Mouse (Mus musculus) heart, embryonic 16.5 days (tissue): Measurements from ENCODE around the gene Gstm3. TPM values are rescaled to one million over a fixed set of nuclear protein-coding genes. Genes with fewer than 3 reads are reported as not detected.

Experiments used
- ATAC-seq: fragments of 200-750 bp; cut with Nextera tagmentation; replicated peaks from 2 replicates; pipeline ENCODE4 v1.8.0; 2017; ENCODE audit warnings: moderate number of reproducible peaks; ENCODE audit not compliant: insufficient read depth, low FRiP score; ENCODE audit errors: extremely low read depth
- H3K27ac ChIP-seq: fragments of 300-500 bp; sonication (generic); 2 replicates; pipeline ENCODE4 v1.5.1; 2014; ENCODE audit warnings: mild to moderate bottlenecking, low read length, control low read depth, moderate library complexity
- H3K27me3 ChIP-seq: fragments of 300-500 bp; sonication (generic); 2 replicates; pipeline ENCODE4 v1.6.1; 2014; ENCODE audit warnings: low read length, mixed read lengths; ENCODE audit not compliant: control insufficient read depth, insufficient read depth
- H3K36me3 ChIP-seq: fragments of 300-500 bp; sonication (generic); 2 replicates; pipeline ENCODE4 v1.6.1; 2014; ENCODE audit not compliant: control insufficient read depth, insufficient read depth
- H3K4me1 ChIP-seq: fragments of 300-500 bp; sonication (generic); 2 replicates; pipeline ENCODE4 v1.6.1; 2014; ENCODE audit warnings: low read length, mixed read lengths; ENCODE audit not compliant: control insufficient read depth, insufficient read depth
- H3K4me2 ChIP-seq: fragments of 300-500 bp; sonication (generic); 2 replicates; pipeline ENCODE4 v1.6.1; 2014; ENCODE audit warnings: low read depth, mild to moderate bottlenecking, control low read depth, low read length
- H3K4me3 ChIP-seq: fragments of 300-500 bp; sonication (generic); 2 replicates; pipeline ENCODE4 v1.5.1; 2014; ENCODE audit warnings: mild to moderate bottlenecking, control low read depth, low read length
- H3K9ac ChIP-seq: fragments of 300-500 bp; sonication (generic); 2 replicates; pipeline ENCODE4 v1.6.1; 2014; ENCODE audit warnings: low read length, control low read depth
- H3K9me3 ChIP-seq: fragments of 300-500 bp; sonication (generic); replicated peaks from 2 replicates; pipeline ENCODE4 v1.6.1; 2016; ENCODE audit warnings: low read length; ENCODE audit not compliant: control insufficient read depth
- WGBS: fragments of 180-500 bp; shearing (Covaris S2); extraction: QIAGEN DNeasy Blood & Tissue Kit; methylation state at CpG from one replicate; pipeline ENCODE4 v1.1.7; 2014; 5-methylcytosine and 5-hydroxymethylcytosine counted together
- polyA plus RNA-seq: library from polyadenylated mRNA; unstranded; fragments of >200 nt; fragmentation: Nextera tagmentation; extraction: Ambion mirVana; gene quantifications from 2 replicates; pipeline ENCODE4 v1.2.1, GENCODE M21; 2015

The Gstm3 gene
- polyA plus RNA-seq, 1 experiment from 2014 or later = 0.22 TPM

DNA sequence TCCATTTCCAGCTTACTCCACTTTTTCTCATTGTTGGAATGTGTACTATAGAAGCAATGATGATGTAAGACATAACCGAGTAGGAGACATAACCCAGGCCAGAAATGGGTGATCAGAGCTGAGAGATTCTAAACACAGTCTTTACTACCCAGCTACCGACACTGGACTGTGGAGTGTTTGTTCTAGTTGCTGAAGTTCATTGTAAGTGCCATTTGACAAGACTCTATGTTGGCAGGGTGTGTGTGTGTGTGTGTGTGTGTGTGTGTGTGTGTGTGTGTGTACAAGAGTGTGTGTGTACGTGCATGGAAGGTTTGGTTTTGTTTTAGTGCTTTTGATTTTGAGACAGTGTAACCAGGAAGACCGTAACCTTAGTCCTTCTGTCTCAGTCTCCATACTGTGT is 39.4 kb downstream of the Gstm3 start:
- Histone ChIP-seq H3K4me2 (no peak overlapping the region), H3K36me3 (no peaks in the 10 kb centered on the region), H3K27me3 (no peaks in the 10 kb centered on the region), H3K9ac (no peak overlapping the region), H3K27ac (no peak overlapping the region), H3K4me3 (no peak overlapping the region), H3K9me3 (no peaks in the 10 kb centered on the region), H3K4me1 (peaks cover 6% of the 10 kb centered on the region)
- WGBS = 74% methylated on average over 4 of the region's 4 CpGs
- no peak for ATAC-seq

DNA sequence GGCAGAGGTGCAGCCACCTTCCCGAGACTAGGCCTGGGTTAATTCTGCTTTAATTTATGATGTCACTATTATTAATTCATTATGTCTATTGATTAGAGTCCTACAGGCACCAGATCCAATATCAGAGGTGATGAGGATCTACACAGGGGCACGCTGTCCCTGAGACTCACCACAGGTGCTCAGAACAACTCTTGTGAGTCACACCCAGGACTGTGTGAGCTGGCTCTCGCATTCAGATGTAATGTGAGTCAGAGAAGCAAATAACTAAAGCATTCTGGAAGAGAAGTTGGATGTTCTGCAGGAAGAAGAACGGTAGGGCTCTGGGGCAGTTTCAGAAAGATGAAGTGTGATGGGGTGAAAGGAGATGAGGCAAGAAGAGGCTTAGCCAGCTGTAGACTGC is 39.8 kb downstream of the Gstm3 start:
- Histone ChIP-seq H3K36me3 (no peaks in the 10 kb centered on the region), H3K4me1 (peaks cover 6% of the 10 kb centered on the region), H3K9me3 (no peaks in the 10 kb centered on the region), H3K27me3 (no peaks in the 10 kb centered on the region), H3K4me3 (no peak overlapping the region), H3K9ac (no peak overlapping the region), H3K4me2 (no peak overlapping the region), H3K27ac (no peak overlapping the region)
- WGBS = 81% methylated on average over 4 of the region's 4 CpGs
- ATAC-seq = no peak

DNA sequence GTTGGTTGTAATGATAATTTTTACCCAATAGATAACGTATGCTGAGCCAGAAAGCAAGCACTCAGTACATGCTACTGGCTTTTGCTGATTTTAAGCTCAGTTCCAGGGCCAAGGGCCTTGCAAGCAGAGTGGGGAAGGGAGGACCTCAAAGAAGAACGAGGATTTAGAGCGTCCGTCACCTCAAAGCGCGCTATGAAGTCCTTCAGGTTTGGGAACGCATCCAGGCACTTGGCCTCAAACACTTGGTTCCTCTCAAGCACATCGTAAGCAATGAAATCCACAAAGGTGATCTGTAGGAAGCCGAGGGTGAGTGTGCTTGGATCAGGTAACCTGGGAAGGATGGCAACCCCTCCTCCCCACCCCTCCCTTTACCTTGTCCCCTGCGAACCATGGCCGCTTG is 40.4 kb downstream of the Gstm3 start:
- no peak for ATAC-seq
- H3K27me3 ChIP-seq = no peaks in the 10 kb centered on the region
- H3K4me2 ChIP-seq = no peak overlapping the region
- no peak overlapping the region for H3K27ac ChIP-seq
- 72% methylated on average over 11 of the region's 11 CpGs for WGBS
- peaks cover 6% of the 10 kb centered on the region for H3K4me1 ChIP-seq
- no peak overlapping the region for H3K9ac ChIP-seq
- no peaks in the 10 kb centered on the region for H3K36me3 ChIP-seq
- no peaks in the 10 kb centered on the region for H3K9me3 ChIP-seq
- H3K4me3 ChIP-seq = no peak overlapping the region

DNA sequence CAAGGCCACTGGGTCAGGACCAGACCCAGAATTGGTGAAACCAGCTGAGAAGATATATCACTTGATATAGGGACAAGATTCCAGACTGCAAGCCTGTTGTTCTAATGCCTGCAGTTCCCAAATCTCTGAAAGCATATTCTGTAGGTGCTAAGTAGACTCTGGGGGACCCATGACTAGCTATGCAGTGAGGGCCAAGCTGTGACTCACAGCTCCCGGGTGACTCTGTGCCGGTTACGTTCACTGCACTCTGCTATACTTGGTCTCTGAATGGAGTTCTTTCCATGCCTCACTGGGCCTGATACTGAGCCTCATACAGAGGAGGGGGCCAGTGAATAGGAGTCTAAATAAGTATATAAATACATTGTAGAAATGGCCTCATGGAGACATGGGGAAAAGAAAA is 41.2 kb downstream of the Gstm3 start:
- H3K36me3 ChIP-seq = no peaks in the 10 kb centered on the region
- no peak overlapping the region for H3K4me3 ChIP-seq
- H3K9ac ChIP-seq = no peak overlapping the region
- H3K9me3 ChIP-seq = no peaks in the 10 kb centered on the region
- ATAC-seq = no peak
- WGBS = 68% methylated on average over 3 of the region's 3 CpGs
- no peak overlapping the region for H3K27ac ChIP-seq
- H3K4me2 ChIP-seq = no peak overlapping the region
- peaks cover 6% of the 10 kb centered on the region for H3K4me1 ChIP-seq
- no peaks in the 10 kb centered on the region for H3K27me3 ChIP-seq

DNA sequence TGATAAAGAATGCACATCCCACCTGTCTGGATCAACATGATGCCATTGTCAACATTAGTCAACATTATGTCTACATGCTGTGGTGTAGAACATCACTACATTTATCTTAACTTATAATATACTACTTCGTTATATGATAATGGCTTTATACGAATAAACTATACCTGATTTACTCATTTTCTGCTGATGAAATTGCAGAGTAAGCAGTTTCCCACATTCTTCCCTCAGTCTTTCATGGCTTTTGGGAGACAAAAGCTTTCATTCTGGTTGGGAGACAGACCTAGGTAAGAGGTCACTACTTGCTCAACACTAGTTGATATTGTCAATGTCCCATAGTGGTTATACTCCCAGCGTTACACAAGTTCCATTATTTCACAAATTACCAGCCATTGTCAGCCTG is 43.7 kb downstream of the Gstm3 start:
- H3K36me3 ChIP-seq = no peaks in the 10 kb centered on the region
- ATAC-seq = no peak
- H3K27ac ChIP-seq = no peak overlapping the region
- H3K9ac ChIP-seq = no peak overlapping the region
- H3K4me2 ChIP-seq = no peak overlapping the region
- no peaks in the 10 kb centered on the region for H3K4me1 ChIP-seq
- WGBS = 90% methylated on average over 3 of the region's 3 CpGs
- H3K27me3 ChIP-seq = no peaks in the 10 kb centered on the region
- H3K9me3 ChIP-seq = no peaks in the 10 kb centered on the region
- no peak overlapping the region for H3K4me3 ChIP-seq

DNA sequence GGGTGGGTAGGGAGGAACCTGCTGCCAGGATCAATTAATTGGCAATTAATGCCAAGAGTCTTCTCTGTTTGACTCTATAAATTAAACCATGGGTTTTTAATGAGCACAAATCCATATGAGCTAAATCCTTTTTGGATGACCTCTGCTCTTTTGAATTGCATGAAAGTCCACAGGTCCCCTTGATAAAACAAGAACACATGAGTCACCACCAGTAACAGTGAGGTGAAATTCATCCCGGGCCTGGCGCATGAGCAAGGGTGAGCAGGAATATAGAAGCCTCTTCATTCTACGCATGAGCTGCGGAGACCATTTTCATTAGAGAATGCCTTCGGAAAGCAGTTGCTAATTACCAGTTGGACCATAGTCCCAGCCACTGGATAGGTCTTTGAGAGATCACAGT is 48.7 kb downstream of the Gstm3 start:
- 90% methylated on average over 5 of the region's 5 CpGs for WGBS
- H3K27me3 ChIP-seq = no peaks in the 10 kb centered on the region

DNA sequence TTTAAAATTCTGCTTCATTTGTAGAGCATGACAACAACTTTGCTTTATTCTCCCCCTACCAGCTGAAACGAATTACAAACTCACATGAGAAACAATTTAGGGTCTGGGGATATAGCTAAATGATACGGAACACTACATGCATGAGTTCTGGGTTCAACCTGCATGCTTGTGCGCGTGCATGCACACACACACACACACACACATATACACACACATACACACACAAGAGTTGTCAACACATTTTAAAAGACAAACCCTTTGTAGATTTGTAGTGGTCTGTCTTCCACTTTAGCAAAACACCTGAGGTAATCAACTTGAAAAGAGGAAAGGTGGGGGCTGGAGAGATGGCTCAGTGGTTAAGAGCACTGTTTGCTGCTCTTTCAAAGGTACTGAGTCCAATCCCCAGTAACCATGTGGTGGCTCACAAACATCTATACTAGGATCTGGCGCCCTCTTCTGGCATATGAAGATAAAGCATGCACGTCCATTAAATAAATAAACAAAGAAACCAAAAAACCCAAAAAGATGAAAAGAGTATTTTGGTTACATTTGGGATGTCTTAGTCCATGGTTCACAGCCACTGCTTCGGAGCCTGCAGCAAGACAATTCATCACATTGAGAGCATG is 51.2 kb downstream of the Gstm3 start:
- H3K9me3 ChIP-seq = no peaks in the 10 kb centered on the region; the same call in 1 of the 2 replicates
- H3K27ac ChIP-seq = no peak overlapping the region
- no peak overlapping the region for H3K4me3 ChIP-seq
- H3K4me2 ChIP-seq = no peak overlapping the region
- 55% methylated on average over 7 of the region's 7 CpGs for WGBS
- no peak for ATAC-seq
- H3K27me3 ChIP-seq = no peaks in the 10 kb centered on the region
- H3K36me3 ChIP-seq = no peaks in the 10 kb centered on the region
- H3K9ac ChIP-seq = no peak overlapping the region
- no peaks in the 10 kb centered on the region for H3K4me1 ChIP-seq

More for the DNA sequence above, 48.7 kb downstream of the Gstm3 start:
- H3K9ac ChIP-seq = no peak overlapping the region
- H3K27ac ChIP-seq = no peak overlapping the region
- no peak overlapping the region for H3K4me3 ChIP-seq
- no peaks in the 10 kb centered on the region for H3K36me3 ChIP-seq
- ATAC-seq = no peak
- no peak overlapping the region for H3K4me2 ChIP-seq
- H3K9me3 ChIP-seq = no peaks in the 10 kb centered on the region
- H3K4me1 ChIP-seq = no peaks in the 10 kb centered on the region

DNA sequence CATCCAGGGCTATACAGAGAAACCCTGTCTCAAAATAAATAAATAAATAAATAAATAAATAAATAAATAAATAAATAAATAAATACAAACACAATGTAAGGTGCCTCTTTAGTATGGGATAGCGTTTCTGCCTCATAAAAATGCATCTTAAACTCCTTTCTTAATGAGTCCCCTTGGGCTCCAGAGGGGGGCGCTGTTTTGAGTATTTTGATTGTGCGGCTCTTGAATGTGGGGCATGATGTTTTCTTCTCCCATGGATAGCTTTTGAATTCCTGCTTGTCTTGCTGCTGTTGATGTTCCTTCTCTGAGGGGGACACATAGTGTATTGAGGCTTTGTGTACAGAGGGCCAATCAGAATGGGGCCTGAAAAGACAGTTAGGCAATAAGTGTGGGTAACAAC is 52.0 kb downstream of the Gstm3 start:
- Histone ChIP-seq H3K36me3 (no peaks in the 10 kb centered on the region), H3K4me2 (no peak overlapping the region), H3K4me1 (no peaks in the 10 kb centered on the region), H3K9me3 (no peaks in the 10 kb centered on the region; the same call in 1 of the 2 replicates), H3K27me3 (no peaks in the 10 kb centered on the region), H3K4me3 (no peak overlapping the region), H3K9ac (no peak overlapping the region), H3K27ac (no peak overlapping the region)
- 66% methylated on average over 3 of the region's 3 CpGs for WGBS
- no peak for ATAC-seq

DNA sequence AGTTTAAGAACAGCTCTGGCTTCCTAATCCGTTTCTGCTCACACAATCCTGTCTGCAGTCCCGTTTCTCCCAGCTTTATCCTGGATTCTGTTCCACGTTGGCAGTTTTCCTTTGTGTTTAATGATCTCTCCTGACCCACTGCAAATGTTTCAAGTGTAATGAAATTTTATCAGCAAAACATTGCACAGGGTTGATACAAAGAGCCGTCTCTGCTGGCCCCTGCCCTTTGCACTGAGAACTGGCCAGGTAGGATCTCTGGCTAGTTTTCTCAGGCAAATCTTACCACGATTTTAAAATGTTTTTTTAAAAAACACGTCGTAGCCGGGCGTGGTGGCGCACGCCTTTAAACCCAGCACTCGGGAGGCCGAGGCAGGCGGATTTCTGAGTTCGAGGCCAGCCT is 52.4 kb downstream of the Gstm3 start:
- H3K4me2 ChIP-seq = no peak overlapping the region
- H3K9me3 ChIP-seq = no peaks in the 10 kb centered on the region; the same call in 1 of the 2 replicates
- H3K4me1 ChIP-seq = no peaks in the 10 kb centered on the region
- H3K27ac ChIP-seq = no peak overlapping the region
- no peaks in the 10 kb centered on the region for H3K27me3 ChIP-seq
- no peak for ATAC-seq
- no peaks in the 10 kb centered on the region for H3K36me3 ChIP-seq
- H3K9ac ChIP-seq = no peak overlapping the region
- WGBS = 79% methylated on average over 15 of the region's 15 CpGs
- no peak overlapping the region for H3K4me3 ChIP-seq
